Mouse (Mus musculus) retina, embryonic 14.5 days (tissue): ENCODE data around the gene Plppr2.
A peak's percentile ranks its signal among the peaks of the same experiment; 100 is the strongest.

Source experiments
- DNase-seq: peaks from one replicate; pipeline ENCODE4 v3.0.0-alpha.2; 2015; ENCODE audit warnings: low spot score

Gene Plppr2

GRCm38 (mm10) chr9:21932445-21933137 lies 4.2 kb upstream of the Plppr2 start:
- DNase-seq, result no peak

DNA sequence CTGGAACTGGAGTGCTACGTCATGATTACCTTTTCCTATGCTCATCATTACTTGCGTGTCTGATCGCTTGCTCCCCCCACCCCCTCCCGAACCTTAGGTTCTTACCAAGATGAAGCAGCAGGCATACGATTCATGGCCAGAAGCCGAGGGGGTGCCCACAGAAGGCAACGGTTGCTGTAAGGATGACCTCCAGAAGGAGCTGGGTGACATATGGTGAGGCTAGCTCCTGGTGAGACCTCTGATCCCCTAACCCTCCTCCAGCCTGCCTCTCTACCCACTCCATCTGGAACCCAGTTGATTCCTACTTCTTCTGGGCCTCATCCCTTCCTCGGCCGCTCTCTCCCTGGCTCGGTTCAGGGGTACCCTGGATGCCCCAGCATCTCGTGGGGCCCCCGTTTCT lies 2.8 kb upstream of the Plppr2 start:
- DNase-seq, result no peak

- no peak for DNase-seq
Observed at GRCm38 (mm10) chr9:21935466-21936131, 1.2 kb upstream of the Plppr2 start.

- no peak for DNase-seq
Observed at GRCm38 (mm10) chr9:21937711-21938175, 910 bp downstream of the Plppr2 start.

- DNase-seq, result no peak
Observed at GRCm38 (mm10) chr9:21938234-21938855, 1.5 kb downstream of the Plppr2 start.

- DNase-seq, result no peak
Observed at GRCm38 (mm10) chr9:21943046-21943445, 6.2 kb downstream of the Plppr2 start.

DNA sequence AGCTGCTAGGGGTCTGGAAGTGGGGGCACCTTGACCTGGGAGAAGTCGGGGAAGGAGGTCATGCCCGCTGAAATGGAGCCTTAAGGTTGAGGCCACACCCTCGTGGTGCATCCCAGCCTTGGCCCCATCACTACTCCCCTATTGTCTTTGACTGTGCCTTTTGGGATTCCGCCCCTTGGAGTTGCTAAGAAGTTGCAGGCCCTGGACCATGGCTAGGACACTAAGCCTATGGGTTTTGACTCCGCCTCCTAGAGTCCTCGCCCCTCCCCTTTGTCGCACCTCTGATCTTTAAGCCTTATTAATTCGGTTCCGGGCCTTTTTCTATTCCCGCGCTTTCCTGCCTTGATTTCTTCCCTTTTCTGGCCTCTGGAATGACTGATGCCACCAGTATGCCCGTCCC lies 6.8 kb downstream of the Plppr2 start:
- no peak for DNase-seq

DNA sequence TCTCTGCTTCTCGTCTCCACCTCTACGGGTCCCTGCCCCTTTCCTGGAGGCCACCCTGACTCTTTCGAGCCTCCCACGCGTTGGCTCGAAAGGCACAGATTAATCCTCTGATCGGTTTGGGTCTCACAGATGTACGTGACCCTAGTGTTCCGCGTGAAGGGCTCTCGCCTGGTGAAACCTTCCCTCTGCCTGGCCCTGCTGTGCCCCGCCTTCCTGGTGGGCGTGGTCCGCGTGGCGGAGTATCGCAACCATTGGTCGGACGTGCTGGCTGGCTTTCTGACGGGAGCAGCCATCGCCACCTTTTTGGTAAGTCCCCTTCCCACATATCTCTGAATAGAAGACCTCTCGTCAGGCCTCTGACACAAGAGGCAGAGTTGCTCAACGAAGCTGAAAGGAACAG lies 7.4 kb downstream of the Plppr2 start:
- no peak for DNase-seq

DNA sequence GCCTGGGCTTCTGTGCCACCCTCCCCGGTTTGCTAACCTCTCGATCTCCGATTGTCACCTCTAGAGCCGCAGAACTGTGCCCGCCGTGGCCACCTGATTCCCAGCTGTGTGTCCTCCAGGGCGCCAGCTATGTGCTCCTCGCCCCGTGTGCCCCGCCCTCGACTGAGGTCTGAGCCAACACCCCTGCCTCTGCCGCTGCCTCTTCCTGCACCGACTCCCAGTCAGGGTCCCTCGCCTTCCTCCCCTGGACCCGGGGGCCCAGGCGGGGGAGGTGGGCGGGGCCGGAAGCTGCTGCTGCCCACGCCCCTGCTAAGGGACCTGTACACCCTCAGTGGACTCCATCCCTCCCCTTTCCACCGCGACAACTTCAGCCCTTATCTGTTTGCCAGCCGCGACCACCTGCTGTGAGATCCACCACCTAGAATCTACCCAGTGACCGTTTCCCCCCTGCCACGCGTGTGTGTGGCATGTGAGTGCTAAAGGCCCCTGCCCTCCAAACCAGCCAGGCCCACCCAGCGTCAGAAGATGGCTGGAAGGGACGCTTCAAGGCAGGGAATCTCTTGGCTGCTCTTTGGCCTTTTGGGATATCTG lies 10.8 kb downstream of the Plppr2 start:
- DNase-seq, result no peak

GRCm38 (mm10) chr9:21948146-21948545 lies 11.3 kb downstream of the Plppr2 start:
- DNase-seq, result no peak

GRCm38 (mm10) chr9:21948790-21949189 lies 12.0 kb downstream of the Plppr2 start:
- DNase-seq, result no peak

DNA sequence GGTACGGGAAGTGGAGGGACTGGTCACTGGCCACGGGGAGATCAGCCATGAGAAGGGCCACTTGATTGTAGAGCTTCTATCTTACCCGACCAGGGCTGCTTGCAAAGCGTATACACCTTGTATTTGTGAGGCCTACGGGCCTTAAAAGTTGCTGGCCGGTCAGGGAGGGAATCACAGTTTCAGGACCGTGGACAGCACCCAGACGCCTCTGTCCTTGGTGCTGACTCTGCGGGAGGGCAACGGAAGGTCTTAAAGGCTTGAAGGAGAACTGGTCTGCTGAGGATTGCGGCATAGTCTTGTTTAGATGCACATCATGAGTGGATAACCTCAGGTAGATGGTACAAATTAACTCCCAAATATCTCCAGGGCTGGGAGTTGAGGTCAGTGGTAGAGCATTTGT lies 13.5 kb downstream of the Plppr2 start:
- DNase-seq, result peak; percentile 75

- no peak for DNase-seq
Observed at GRCm38 (mm10) chr9:21951977-21952376, 15.1 kb downstream of the Plppr2 start.

- no peak for DNase-seq
Observed at GRCm38 (mm10) chr9:21953600-21953999, 16.8 kb downstream of the Plppr2 start.

DNA sequence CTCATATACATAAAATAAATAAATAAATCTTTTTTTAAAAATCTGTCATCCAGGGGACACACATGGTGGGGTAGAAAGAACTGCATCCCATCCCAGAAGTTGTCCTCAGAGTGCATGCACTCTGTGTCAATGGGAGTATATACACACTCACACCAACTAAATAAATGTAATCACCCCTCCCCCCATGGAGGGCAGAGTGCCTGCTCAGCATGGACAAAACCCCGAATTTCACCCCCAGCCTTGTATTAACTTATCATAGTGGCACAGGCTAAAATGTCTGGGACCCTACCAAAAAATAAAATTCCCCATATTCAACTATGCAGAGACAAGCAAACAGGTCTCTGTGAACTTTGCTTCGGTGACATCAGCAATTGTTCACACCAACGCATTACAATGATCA lies 17.8 kb downstream of the Plppr2 start:
- no peak for DNase-seq

DNA sequence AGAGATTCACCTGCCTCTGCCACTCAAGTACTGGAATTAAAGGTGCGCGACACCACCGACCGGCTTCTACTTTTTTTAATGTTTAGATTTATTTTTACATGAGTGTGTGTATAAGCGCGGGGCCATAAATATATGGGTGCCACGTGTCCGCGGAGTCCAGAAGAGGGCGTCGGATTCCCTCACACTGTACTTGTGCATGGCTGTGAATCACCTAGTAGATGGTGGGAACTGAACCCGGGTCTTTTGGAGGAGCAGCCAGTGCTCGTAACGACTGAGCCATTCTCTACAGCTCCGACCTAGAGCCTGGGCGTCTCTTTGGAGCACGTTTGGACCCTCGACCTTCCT lies 18.4 kb downstream of the Plppr2 start:
- DNase-seq, result no peak

DNA sequence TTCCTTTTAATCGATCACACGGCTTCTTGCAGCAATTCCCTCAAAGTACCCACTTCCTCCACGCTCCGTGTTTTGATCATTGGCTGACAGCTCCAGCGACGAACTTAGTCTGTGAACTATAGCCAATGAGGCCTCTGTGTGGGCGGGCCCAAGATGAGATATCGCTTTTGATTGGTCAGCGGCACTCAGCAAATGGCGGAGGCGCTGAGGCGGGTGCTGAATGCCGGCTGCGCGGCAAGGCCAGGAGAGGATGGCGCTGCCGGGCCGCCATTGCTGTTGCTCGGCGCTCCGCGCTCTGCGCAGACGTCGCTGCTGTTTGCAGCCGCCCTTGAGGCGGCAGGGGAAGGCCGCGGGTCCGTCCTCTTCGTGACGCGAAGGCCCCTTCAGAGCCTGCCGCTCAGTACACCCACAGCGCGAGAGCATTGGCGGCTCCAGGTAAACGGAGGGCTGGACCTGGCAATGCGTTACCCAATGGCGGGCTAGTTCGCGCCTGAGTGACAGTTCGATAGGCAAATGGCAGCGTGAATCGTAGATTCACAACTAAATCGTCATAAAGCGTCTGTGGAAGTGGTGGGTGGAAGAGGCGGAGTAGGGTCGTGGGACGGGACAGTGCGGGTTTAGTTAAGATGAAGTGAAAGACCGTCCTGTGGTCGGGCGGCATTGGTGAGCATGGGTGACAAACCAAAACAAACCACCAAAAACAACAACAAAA lies 18.9 kb downstream of the Plppr2 start, which contains the start of gene Swsap1:
Swsap1 (plus strand) TSS at position 186 of the 712 bp plus-strand sequence.
- peak; percentile 99 for DNase-seq

- no peak for DNase-seq
Observed at GRCm38 (mm10) chr9:21958372-21958771, 21.5 kb downstream of the Plppr2 start.

DNA sequence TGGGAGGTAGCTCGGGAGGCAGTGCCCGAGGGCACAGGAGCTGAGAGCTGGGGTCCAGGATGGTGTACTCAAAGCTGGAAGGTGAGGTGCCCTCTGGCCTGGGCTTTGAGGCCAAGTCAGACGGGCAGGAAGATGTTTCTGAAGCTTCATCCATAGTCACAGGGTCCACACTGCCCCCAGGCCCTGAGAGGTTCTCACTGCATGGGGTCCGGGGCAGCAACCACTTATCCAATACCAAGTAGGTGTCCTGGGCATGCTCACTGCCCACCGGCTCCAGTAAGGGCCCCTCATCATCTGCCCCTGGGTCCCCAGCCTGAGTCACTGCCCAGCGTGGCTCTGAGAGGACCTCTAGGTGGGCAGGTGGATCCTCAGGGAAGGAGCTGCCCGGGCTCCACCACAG lies 22.4 kb downstream of the Plppr2 start:
- DNase-seq, result no peak

GRCm38 (mm10) chr9:21960135-21960534 lies 23.3 kb downstream of the Plppr2 start:
- no peak for DNase-seq

DNA sequence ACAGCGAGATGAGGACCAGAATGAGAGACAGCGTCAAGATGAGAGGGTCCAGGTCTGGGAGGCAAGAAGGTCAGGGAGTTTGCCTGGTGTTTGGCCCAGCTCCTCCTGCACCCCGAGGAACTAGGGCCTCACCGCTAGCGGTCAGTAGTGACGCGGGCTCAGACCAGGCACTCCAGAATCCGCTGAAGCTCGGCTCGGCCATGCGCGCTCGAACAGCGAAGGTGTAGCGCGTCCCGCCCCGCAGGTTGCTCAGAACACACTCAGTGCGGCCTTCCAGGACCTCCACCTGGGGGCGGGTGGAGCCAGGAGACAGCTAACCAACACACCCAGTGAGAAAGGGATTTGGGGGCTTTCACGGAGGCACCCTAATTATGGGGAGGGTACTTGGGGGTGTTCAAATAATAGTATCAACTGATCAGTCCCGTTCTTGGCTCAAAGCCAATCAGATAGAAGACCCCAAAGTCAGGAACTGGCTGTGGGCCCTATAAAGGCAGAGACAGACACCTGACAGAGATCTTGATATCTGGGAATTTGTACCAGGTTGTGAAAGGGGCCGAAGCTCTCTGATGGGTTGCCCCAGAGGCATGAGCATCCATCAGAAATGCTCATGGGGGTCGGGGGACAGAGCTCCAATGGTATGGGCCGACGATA lies 23.9 kb downstream of the Plppr2 start:
- DNase-seq, result no peak
